Mouse (Mus musculus) E14TG2a.4 (cell line): ENCODE measurements around the gene Tulp4.
"Not testable (repeated sequence)": the region's sequence is repeated elsewhere in the genome, so short reads cannot be mapped to it uniquely, and the experiment has no call there.

Source experiments
- CTCF ChIP-seq: conservative IDR thresholded peaks from 2 replicates; pipeline ENCODE4 v1.5.1; 2014; ENCODE audit warnings: low read length
- NANOG ChIP-seq: IDR thresholded peaks from 2 replicates; pipeline ENCODE4 v1.6.1; 2014; ENCODE audit warnings: borderline replicate concordance, low read length, mixed read lengths

- not testable (repeated sequence) for TF ChIP-seq CTCF, NANOG
Observed at GRCm38 (mm10) chr17:6251298-6251697, 145.1 kb downstream of the Tulp4 start.
